Mouse (Mus musculus): ENCODE measurements at regions not wholly inside any gene's neighbourhood (a gene's known extent, or its start where the extent isn't known, plus 50 kb on each side); places are given as distances from the start of the nearest gene placed in this dataset.

DNA sequence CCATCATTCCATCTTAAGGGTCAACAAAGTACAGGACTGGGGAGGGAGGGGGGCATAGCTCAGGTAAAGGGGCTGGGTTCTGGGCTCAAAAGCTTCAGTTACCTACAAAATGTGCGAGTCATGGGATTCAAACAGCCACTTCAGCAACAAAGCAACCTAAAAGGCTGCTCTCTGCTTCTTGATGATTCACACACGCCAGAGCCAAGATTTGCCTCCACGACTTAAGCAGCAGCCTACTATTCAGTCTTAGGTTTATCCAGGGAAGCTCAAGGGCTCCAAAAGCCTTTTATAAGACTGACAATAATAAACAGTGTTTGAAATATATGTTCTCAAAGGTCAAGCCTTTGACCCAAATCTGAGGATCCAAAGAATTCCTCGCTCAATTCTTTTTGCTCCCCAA, 225.3 kb downstream of the Lyplal1 start:
- 56% methylated on average over 4 of the region's 4 CpGs for WGBS
- Histone ChIP-seq H3K4me1 (ENCODE audit: control insufficient read depth, insufficient read depth, low read length) (no peaks in the 10 kb centered on the region), H3K4me3 (replicated peaks; ENCODE audit: extremely low read depth, low read depth, low read length) (no peak overlapping the region)
- no peak for TF ChIP-seq CTCF (IDR thresholded peaks at IDR 0.05; ENCODE audit: insufficient read depth, low read length)
- no peak for TF ChIP-seq POLR2A (IDR thresholded peaks at IDR 0.05; ENCODE audit: borderline replicate concordance, extremely low read depth, low read depth, low read length)
- no peak for DNase-seq

- DNase-seq = no peak
- whole genome bisulfite sequencing = 84% methylated on average over 4 of the region's 4 CpGs
- no peaks in the 10 kb centered on the region for H3K4me1 ChIP-seq (ENCODE audit: control insufficient read depth, insufficient read depth, low read length)
- no peak for TF ChIP-seq POLR2A (IDR thresholded peaks at IDR 0.05; ENCODE audit: borderline replicate concordance, extremely low read depth, low read depth, low read length)
- TF ChIP-seq CTCF (IDR thresholded peaks at IDR 0.05; ENCODE audit: insufficient read depth, low read length) = no peak
- no peak overlapping the region for H3K4me3 ChIP-seq (replicated peaks; ENCODE audit: extremely low read depth, low read depth, low read length)
Measured at GRCm38 (mm10) chr1:185893421-185893820, 223.7 kb downstream of the Lyplal1 start.

GRCm38 (mm10) chr1:185898475-185898874, 218.6 kb downstream of the Lyplal1 start:
- WGBS = 52% methylated on average over 9 of the region's 9 CpGs
- TF ChIP-seq POLR2A (IDR thresholded peaks at IDR 0.05; ENCODE audit: borderline replicate concordance, extremely low read depth, low read depth, low read length) = no peak
- no peak for TF ChIP-seq CTCF (IDR thresholded peaks at IDR 0.05; ENCODE audit: insufficient read depth, low read length)
- DNase-seq = no peak
- Histone ChIP-seq H3K4me3 (replicated peaks; ENCODE audit: extremely low read depth, low read depth, low read length) (no peak overlapping the region), H3K4me1 (ENCODE audit: control insufficient read depth, insufficient read depth, low read length) (no peaks in the 10 kb centered on the region)

DNA sequence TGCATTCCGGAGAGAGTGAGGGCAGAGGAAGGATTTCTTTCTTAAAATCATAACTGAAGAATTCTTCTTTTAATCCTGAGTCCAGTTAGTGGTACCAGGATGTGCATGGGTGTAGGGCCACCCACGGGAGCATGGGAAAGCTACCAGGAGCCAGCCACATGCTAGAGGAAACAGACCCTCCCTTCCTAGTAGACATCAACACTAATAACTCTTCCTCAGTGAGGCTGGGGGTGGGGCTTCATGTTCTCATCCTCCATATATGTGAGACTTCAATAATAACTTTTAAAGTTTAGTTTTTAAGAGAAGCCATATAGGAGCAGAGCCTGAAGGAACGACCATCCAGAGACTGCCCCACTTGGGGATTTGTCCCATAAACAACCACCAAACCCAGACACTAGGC, 216.8 kb downstream of the Lyplal1 start:
- TF ChIP-seq CTCF (IDR thresholded peaks at IDR 0.05; ENCODE audit: insufficient read depth, low read length) = no peak
- TF ChIP-seq POLR2A (IDR thresholded peaks at IDR 0.05; ENCODE audit: borderline replicate concordance, extremely low read depth, low read depth, low read length) = no peak
- Histone ChIP-seq H3K4me1 (ENCODE audit: control insufficient read depth, insufficient read depth, low read length) (no peaks in the 10 kb centered on the region), H3K4me3 (replicated peaks; ENCODE audit: extremely low read depth, low read depth, low read length) (no peak overlapping the region)
- WGBS = 75% methylated on average over 3 of the region's 3 CpGs
- no peak for DNase-seq

DNA sequence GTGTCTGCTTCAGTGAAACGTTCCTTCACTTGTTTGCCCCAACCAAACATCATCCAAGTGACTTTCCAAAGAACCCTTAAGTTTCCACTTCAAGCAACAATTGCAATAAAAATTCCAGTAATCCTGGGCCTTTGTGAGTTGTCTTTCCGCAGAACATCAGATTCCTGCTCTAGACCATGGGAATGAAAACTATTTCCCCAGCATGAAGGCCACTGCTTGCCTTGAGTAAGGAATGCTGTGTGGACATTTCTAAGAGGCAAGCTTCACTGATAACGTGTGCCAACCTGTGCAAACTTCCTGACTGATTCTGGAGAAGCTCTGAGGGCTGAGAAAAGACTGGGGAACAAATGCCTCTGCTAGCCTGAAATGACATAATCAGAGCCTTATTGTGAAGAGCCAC, 214.7 kb downstream of the Lyplal1 start:
- TF ChIP-seq CTCF (IDR thresholded peaks at IDR 0.05; ENCODE audit: insufficient read depth, low read length) (no peak), POLR2A (IDR thresholded peaks at IDR 0.05; ENCODE audit: borderline replicate concordance, extremely low read depth, low read depth, low read length) (no peak)
- no peak for DNase-seq
- H3K4me1 ChIP-seq (ENCODE audit: control insufficient read depth, insufficient read depth, low read length) = no peaks in the 10 kb centered on the region
- 65% methylated on average over 3 of the region's 3 CpGs for WGBS
- H3K4me3 ChIP-seq (replicated peaks; ENCODE audit: extremely low read depth, low read depth, low read length) = no peak overlapping the region

DNA sequence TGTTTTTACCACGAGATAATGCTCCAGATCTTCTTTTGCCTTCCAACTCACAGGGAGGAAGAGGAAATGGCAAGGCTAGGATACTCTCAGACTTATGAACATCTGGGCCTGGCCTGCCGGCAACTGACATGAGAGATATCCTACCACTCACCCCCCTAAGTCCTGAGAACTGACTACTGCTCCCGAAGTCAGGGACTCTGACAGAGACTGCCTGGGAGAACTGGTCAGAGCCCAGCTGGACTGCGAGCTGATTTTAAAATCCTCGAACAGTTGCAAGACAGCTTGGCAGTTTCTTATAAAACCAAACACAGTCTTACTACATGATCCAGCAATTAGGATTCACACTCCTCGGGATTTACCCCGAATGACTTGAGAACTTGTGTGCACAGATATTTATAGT, 211.4 kb downstream of the Lyplal1 start:
- Histone ChIP-seq H3K4me3 (replicated peaks; ENCODE audit: extremely low read depth, low read depth, low read length) (no peak overlapping the region), H3K4me1 (ENCODE audit: control insufficient read depth, insufficient read depth, low read length) (no peaks in the 10 kb centered on the region)
- WGBS = 35% methylated on average over 7 of the region's 7 CpGs
- DNase-seq = no peak
- no peak for TF ChIP-seq POLR2A (IDR thresholded peaks at IDR 0.05; ENCODE audit: borderline replicate concordance, extremely low read depth, low read depth, low read length)
- TF ChIP-seq CTCF (IDR thresholded peaks at IDR 0.05; ENCODE audit: insufficient read depth, low read length) = no peak

GRCm38 (mm10) chr1:185915579-185915978, 201.5 kb downstream of the Lyplal1 start:
- no peak for DNase-seq
- WGBS = 53% methylated on average over 2 of the region's 2 CpGs
- Histone ChIP-seq H3K4me1 (ENCODE audit: control insufficient read depth, insufficient read depth, low read length) (no peaks in the 10 kb centered on the region), H3K4me3 (replicated peaks; ENCODE audit: extremely low read depth, low read depth, low read length) (no peak overlapping the region)
- no peak for TF ChIP-seq POLR2A (IDR thresholded peaks at IDR 0.05; ENCODE audit: borderline replicate concordance, extremely low read depth, low read depth, low read length)
- no peak for TF ChIP-seq CTCF (IDR thresholded peaks at IDR 0.05; ENCODE audit: insufficient read depth, low read length)

DNA sequence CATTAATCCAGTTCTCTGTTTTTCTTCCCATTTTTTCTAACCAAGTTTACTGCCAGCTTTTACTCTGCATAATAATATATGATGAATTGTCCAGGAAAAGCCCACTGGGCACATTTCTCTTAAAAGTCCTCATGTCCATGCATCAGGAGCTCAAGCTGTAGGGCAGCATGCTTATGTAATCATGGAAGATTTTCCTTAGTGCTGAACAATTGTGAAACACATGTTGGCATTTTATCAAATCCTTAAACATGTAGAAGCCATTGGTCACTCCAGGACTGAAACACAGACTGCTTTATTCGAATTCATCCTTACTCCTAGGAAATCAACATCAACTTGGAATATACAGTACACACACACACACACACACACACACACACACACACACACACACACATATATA, 198.4 kb downstream of the Lyplal1 start:
- no peak for DNase-seq
- 52% methylated on average over 1 of the region's 1 CpGs for WGBS
- Histone ChIP-seq H3K4me3 (replicated peaks; ENCODE audit: extremely low read depth, low read depth, low read length) (no peak overlapping the region), H3K4me1 (ENCODE audit: control insufficient read depth, insufficient read depth, low read length) (no peaks in the 10 kb centered on the region)
- TF ChIP-seq POLR2A (IDR thresholded peaks at IDR 0.05; ENCODE audit: borderline replicate concordance, extremely low read depth, low read depth, low read length) (no peak), CTCF (IDR thresholded peaks at IDR 0.05; ENCODE audit: insufficient read depth, low read length) (no peak)

DNA sequence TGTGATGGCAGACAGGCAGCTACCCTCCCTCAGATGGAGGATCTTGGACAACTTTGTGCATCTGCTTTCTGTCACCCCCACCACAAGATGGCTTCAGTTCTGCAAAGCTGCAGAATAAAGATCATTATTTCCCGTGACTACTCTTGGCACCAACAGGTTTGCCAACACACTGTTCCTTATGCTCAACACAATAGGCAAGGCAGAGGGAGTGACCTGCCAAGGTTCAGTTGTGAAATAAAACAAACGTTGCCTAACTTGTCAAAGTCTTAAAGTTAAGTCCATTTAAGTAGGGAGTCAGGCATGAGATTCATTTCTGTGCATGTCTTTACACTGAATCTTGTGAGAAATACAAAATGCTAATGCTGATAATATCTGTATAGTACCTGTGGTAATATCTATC, 193.4 kb downstream of the Lyplal1 start:
- Histone ChIP-seq H3K4me3 (replicated peaks; ENCODE audit: extremely low read depth, low read depth, low read length) (no peak overlapping the region), H3K4me1 (ENCODE audit: control insufficient read depth, insufficient read depth, low read length) (no peaks in the 10 kb centered on the region)
- DNase-seq = no peak
- 41% methylated on average over 2 of the region's 2 CpGs for WGBS
- TF ChIP-seq POLR2A (IDR thresholded peaks at IDR 0.05; ENCODE audit: borderline replicate concordance, extremely low read depth, low read depth, low read length) (no peak), CTCF (IDR thresholded peaks at IDR 0.05; ENCODE audit: insufficient read depth, low read length) (no peak)

DNA sequence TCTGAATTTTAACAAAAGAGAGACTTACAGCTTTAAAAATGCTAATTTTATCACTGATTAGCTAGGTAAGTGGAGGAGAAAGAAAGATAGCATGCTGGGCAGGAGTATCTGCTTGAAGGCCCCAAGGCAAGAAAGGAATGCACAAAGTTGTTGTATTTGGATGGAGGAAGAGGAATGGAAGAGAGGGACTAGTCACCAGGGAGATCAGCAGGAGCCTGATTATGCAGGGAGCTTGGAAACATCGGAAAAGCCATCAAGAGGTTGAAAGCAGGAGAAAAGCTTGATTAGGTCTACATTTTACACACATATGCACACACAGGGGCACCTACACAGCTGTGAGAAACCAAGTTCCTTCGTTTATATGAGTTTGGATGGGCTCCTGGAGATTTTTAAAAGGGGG, 188.1 kb downstream of the Lyplal1 start:
- DNase-seq = no peak
- H3K4me1 ChIP-seq (ENCODE audit: control insufficient read depth, insufficient read depth, low read length) = no peaks in the 10 kb centered on the region
- no peak overlapping the region for H3K4me3 ChIP-seq (replicated peaks; ENCODE audit: extremely low read depth, low read depth, low read length)
- 58% methylated on average over 2 of the region's 2 CpGs for WGBS
- TF ChIP-seq CTCF (IDR thresholded peaks at IDR 0.05; ENCODE audit: insufficient read depth, low read length) = no peak
- no peak for TF ChIP-seq POLR2A (IDR thresholded peaks at IDR 0.05; ENCODE audit: borderline replicate concordance, extremely low read depth, low read depth, low read length)

DNA sequence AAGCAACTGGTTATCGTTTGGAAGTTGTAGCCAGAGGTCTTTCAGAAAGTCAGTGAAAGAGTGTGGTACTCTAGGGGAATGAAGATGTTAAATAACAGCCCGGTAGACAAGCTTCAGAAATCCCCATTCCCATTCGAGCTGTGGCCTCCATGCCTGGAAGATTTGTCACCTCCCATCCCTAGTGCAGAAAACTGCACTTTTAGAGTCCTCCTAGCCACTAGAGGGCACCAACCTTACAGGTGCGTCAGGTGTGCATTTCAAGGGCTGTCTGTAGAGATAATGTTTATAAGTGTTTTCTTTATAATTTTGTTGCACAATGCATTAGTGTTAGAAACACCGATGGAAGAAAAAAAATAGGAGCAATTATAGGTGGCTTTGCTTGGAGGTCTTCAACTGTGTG, 187.3 kb downstream of the Lyplal1 start:
- H3K4me1 ChIP-seq (ENCODE audit: control insufficient read depth, insufficient read depth, low read length) = no peaks in the 10 kb centered on the region
- TF ChIP-seq POLR2A (IDR thresholded peaks at IDR 0.05; ENCODE audit: borderline replicate concordance, extremely low read depth, low read depth, low read length) = no peak
- TF ChIP-seq CTCF (IDR thresholded peaks at IDR 0.05; ENCODE audit: insufficient read depth, low read length) = no peak
- no peak for DNase-seq
- 83% methylated on average over 5 of the region's 5 CpGs for WGBS
- H3K4me3 ChIP-seq (replicated peaks; ENCODE audit: extremely low read depth, low read depth, low read length) = no peak overlapping the region
